In the genomic region with DNA sequence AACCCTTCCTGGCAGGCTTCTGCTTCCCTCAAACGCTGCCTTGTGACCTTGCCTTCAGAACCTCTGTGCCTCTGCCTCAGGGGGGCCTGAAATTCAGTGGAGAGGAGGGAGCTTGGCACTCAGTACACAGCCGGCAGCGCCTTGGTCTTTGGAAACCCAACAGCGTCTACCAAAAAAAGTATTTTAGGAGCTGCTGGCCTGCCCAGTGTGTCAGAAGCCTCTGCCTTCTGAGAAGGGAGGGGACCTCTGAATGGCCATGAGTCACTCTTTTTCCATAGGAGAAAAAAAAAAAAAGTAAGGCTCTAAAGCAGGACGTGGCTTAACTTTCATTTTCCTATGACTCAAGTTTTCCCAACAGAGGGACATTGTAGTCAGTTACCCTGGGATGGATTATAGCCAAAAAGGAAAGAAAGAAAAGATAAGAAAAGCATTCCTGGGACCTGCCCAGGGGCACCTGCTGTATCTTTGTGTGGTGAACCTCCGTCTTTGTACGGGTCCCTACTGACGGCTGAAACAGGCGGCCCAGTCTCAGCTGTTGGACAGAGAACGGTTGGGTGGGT, we compare ENCODE assay signal across 8 mouse cellular contexts.
DNase-seq lines count a peak whose midpoint lies in the region; ATAC-seq lines count a peak whose summit lies in the region.

No protein-coding gene starts in this region.

- no peak for DNase-seq in limb, embryonic 10.5 days (ENCODE audit: low spot score)
- DNase-seq in heart, postnatal 25 days (ENCODE audit: low spot score), result peak; percentile 52
- DNase-seq in left cerebral cortex, postnatal 36 days (ENCODE audit: low spot score in 2 of 2), result no peak
- DNase-seq in right cerebral cortex, postnatal 36 days (ENCODE audit: low spot score in 2 of 2), result no peak
- DNase-seq in frontal cortex, adult 2 months (ENCODE audit: extremely low spot score in 1 of 2, low spot score in 1 of 2), result no peak

- no peaks in the 10 kb centered on the region for H3K36me3 ChIP-seq in limb, embryonic 12.5 days
- no peaks in the 10 kb centered on the region for H3K36me3 ChIP-seq in limb, embryonic 10.5 days
- no peaks in the 10 kb centered on the region; the same call in 1 of the 2 replicates for H3K36me3 ChIP-seq in stomach, embryonic 14.5 days (ENCODE audit: control insufficient read depth, insufficient read depth, low read length)

- peak; percentile 59; the same call in 1 of the 2 replicates for ATAC-seq in limb, embryonic 12.5 days (ENCODE audit: insufficient number of reproducible peaks, insufficient read depth, low FRiP score, low TSS enrichment, low read depth)
- ATAC-seq in stomach, embryonic 14.5 days (ENCODE audit: insufficient number of reproducible peaks, insufficient read depth, low FRiP score, low read depth), result peak; percentile 62; the same call in 1 of the 2 replicates

- H3K4me2 ChIP-seq in limb, embryonic 12.5 days, result no peak overlapping the region
- H3K4me2 ChIP-seq in stomach, embryonic 14.5 days (replicated peaks; ENCODE audit: low read depth, low read length), result no peak overlapping the region

- no peak overlapping the region for H3K27ac ChIP-seq in limb, embryonic 12.5 days
- no peak overlapping the region for H3K27ac ChIP-seq in limb, embryonic 10.5 days
- peak overlapping the region; percentile 98 for H3K27ac ChIP-seq in brown adipose tissue, adult 24 weeks (replicated peaks; ENCODE audit: low read depth, low read length)
- H3K27ac ChIP-seq in stomach, embryonic 14.5 days (ENCODE audit: low read length), result peak overlapping the region; percentile 56; the same call in 1 of the 2 replicates

- intact Hi-C loops in heart, postnatal 25 days (cut with DNase I), result loop anchor here (5.0 to 10.0 kb wide), 2 partner anchors 220 to 303 kb away; no protein-coding TSS in a partner anchor
- intact Hi-C loops in left cerebral cortex, postnatal 36 days (cut with DNase I), result loop anchor here (10.0 kb wide), 1 partner anchor 423 kb away; no protein-coding TSS in a partner anchor

- H3K4me1 ChIP-seq in limb, embryonic 12.5 days (replicated peaks), result no peaks in the 10 kb centered on the region
- H3K4me1 ChIP-seq in limb, embryonic 10.5 days, result no peaks in the 10 kb centered on the region
- peaks cover 10% of the 10 kb centered on the region for H3K4me1 ChIP-seq in brown adipose tissue, adult 24 weeks (ENCODE audit: control insufficient read depth, insufficient read depth, insufficient read length, low read length)
- no peaks in the 10 kb centered on the region for H3K4me1 ChIP-seq in stomach, embryonic 14.5 days (ENCODE audit: control insufficient read depth, insufficient read depth, low read length)

- whole genome bisulfite sequencing in limb, embryonic 12.5 days, result 77% methylated on average over 10 of the region's 10 CpGs
- 83% methylated on average over 10 of the region's 10 CpGs for WGBS in limb, embryonic 10.5 days
- WGBS in stomach, embryonic 14.5 days, result 52% methylated on average over 10 of the region's 10 CpGs

- H3K4me3 ChIP-seq in limb, embryonic 12.5 days (replicated peaks), result no peak overlapping the region
- H3K4me3 ChIP-seq in limb, embryonic 10.5 days, result no peak overlapping the region
- peak overlapping the region; percentile 18 for H3K4me3 ChIP-seq in brown adipose tissue, adult 24 weeks (ENCODE audit: insufficient read depth, low read depth, low read length)
- no peak overlapping the region for H3K4me3 ChIP-seq in stomach, embryonic 14.5 days (ENCODE audit: low read depth, low read length)

- no peaks in the 10 kb centered on the region for H3K27me3 ChIP-seq in limb, embryonic 12.5 days
- H3K27me3 ChIP-seq in limb, embryonic 10.5 days (ENCODE audit: low read depth, poor library complexity, severe bottlenecking), result no peaks in the 10 kb centered on the region
- no peaks in the 10 kb centered on the region for H3K27me3 ChIP-seq in stomach, embryonic 14.5 days (ENCODE audit: control insufficient read depth, insufficient read depth, low read length)

- no peaks in the 10 kb centered on the region for H3K9me3 ChIP-seq in limb, embryonic 12.5 days
- H3K9me3 ChIP-seq in limb, embryonic 10.5 days (replicated peaks), result no peaks in the 10 kb centered on the region
- H3K9me3 ChIP-seq in stomach, embryonic 14.5 days (ENCODE audit: control insufficient read depth, low read depth, low read length), result no peaks in the 10 kb centered on the region

- no peak overlapping the region for H3K9ac ChIP-seq in limb, embryonic 12.5 days (replicated peaks)
- no peak overlapping the region for H3K9ac ChIP-seq in stomach, embryonic 14.5 days (replicated peaks; ENCODE audit: low read depth, low read length)

Comparison
In these comparisons a context has a peak if more than half of its experiments do, and no peak if none do; other contexts are left out.
1. H3K27ac ChIP-seq: peak in brown adipose tissue, adult 24 weeks (single experiment) and stomach, embryonic 14.5 days (single experiment); none in limb, embryonic 12.5 days (single experiment) and limb, embryonic 10.5 days (single experiment).